Mouse (Mus musculus) CD8-positive naive resting alpha-beta T cell, adult 2 months (primary cell): ENCODE results near the gene Ramp2.

Source experiments
- DNase-seq, 2 experiments: peaks; one replicate each; pipeline ENCODE4 v3.0.0; 2022; ENCODE audit warnings: low read depth in 2 of 2, low spot score in 2 of 2

Ramp2 gene

DNA sequence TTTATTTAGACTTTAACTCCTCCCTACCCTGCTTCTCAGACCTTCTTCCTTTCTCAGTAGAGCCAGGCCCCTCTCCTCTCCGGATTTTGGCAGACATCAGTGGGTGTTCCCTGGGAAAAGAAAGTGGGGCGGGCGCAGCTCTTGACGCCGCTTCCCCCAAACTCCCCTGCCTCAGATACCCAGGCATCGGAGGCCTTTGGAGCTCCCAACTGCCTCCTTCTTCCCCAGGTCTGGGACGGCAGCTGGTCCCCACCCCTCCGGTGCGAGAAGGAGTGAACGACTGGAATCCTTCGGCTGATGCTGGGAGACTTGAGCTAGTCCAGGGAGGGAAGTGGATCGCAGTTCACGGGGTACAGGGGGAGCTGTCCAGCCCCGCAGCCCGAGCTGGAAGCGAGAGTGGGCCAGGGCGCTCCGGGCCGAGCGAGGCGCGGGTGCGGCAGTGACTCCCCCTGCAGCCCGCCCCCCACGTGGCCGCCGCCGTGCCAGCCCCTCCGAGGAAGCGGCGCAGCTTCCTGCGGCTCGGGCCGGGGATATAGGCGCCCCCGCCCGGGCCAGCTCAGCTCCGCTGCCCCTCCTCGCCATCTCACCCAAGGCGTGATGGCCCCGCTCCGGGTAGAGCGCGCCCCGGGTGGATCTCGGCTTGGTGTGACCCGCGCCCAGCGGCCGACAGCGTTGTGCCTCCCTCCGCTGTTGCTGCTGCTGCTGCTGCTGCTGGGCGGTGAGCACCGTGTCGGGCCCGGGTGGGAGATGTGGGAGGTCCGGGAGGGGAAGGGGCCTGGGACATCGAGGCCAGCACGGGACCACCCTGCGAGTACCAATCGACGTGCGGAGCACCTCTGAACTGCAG, at the start of gene Ramp2:
Gene Ramp2 (plus strand): TSS at position 174 of the 847 bp plus-strand sequence.
- peak; percentile 19 to 28 for DNase-seq

DNA sequence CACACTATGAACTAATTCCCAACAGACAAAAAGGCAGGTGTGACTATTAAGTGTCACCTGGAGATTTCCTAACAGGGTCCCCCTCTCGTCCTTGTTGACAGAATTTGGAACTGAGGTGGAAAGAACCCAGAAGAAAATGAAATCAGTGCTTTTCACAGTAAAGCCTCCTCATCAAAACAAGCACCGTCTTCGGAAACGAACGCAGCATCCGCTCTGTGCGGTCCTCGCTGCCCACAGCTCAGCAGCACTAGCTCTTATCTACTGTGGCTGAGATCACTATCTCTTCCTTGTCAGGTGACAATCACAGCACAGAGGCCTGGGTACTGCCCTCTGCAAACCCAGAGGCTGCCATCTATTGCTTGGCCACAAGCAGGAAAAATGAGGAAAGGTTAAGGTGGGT, 49.7 kb upstream of the Ramp2 start:
- DNase-seq, result no peak

GRCm38 (mm10) chr11:101199555-101199954, 46.3 kb upstream of the Ramp2 start:
- no peak for DNase-seq

GRCm38 (mm10) chr11:101200986-101201385, 44.8 kb upstream of the Ramp2 start:
- peak in 1 of 2 experiments; percentile 32 for DNase-seq

- DNase-seq, result peak; percentile 39 to 74
Observed at GRCm38 (mm10) chr11:101211970-101212369, 33.9 kb upstream of the Ramp2 start.

DNA sequence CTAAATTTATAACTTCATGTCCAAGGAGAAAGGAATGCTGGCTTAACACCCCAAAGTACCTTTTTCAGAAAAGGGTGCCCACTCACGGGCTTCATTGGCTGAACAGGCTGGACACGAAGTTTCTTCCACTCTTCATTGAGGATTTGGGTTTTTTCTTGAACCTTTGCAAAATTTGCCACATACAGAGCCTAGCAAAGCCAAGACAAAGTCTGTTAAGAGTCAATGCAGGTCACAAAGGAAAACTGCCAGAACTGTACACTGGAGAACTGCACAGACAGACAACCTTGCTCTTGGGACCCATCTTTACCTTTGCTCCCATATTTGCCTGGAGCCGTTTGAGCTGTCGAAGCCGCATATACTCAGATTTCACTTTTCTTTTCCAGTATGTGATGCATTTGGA, 28.9 kb upstream of the Ramp2 start:
- no peak for DNase-seq

- peak; percentile 2 to 41 for DNase-seq
Observed at GRCm38 (mm10) chr11:101218436-101219055, 27.3 kb upstream of the Ramp2 start.

- no peak for DNase-seq
Observed at GRCm38 (mm10) chr11:101220853-101221252, 25.0 kb upstream of the Ramp2 start.

DNA sequence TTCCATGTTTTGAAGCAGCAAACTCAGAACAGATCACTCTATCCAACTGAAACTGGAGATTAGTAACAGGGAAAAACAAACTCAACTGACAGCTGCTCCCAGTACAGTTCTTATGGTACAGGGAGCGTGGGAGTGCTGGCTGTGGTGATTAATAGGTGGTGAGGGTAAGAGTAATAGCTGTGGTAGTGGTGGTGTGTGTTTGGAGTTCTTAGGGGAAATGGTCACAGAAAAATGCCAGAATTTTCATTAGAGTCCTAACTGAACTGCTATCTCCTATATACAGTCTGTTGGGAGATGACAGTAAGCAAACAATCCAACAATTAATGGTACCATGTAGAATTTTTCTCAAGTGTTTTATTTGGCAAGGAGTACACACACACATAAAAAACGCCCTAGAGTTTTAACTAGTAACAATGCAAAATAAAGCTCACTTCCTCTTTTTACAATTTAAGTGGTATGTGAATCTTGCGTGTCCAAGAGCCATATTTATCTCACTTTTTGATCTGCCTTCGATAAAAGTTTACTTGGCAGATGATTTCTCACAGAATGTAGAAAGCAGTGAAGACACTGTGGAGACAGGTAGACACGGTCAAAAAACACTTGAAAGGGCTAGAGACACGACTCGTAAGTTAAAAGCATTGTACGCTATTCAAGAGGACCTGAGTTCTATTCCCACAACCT, 24.4 kb upstream of the Ramp2 start:
- DNase-seq, result no peak

DNA sequence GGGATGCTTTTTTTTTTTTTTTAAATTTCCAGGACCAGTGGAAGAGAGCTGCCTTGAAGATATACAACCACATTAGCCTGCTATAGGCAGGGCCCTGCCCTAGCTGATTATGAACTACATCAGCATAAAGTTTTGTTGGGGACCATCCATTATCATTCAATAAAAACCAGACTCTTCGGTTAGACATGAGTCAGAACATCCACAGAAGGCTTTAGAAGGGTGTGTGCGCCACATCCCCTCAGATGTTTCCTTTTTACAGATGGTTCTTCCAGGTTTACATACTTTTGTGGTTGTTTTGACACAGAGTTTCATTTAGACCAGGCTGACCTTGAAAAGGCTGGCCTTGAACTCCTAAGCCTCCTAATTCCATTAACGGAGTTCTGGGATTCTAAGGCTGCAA, 21.5 kb upstream of the Ramp2 start:
- no peak for DNase-seq

GRCm38 (mm10) chr11:101225331-101226064, 20.3 kb upstream of the Ramp2 start:
- no peak for DNase-seq

DNA sequence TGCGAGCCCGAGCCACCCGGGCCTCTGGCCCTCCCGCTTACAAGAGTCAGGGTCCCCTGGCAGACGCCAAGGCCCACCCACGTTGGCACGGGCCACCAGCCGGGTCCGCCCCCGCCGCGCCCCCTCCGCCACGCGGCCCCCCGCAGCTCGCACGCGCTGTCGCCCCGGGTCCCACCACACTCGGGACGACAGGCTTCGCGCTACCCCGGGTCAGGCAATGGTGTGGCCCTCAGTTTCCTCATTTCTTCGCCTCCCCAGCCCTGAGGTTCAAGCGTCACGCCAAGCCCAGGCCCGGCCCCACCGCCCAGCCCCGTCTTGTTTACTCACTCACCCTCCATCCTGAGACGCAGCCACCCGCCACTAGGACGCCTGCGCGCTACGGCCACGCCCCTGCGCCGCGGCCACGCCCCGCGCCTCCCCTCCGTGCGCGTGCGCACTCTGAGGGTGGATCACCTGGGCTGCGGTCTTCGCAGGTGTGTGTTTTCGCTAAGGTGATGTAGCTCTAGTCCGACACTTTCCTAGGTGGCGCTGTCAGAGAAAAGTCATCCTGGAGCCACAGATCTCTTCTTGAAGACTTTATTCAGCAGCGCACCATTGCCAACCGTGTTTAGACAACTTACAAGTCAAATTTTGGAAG, 19.6 kb upstream of the Ramp2 start, which contains the start of gene Ezh1:
Gene Ezh1 (minus strand): TSS at position 399 of the 637 bp plus-strand sequence.
- DNase-seq, result peak; percentile 93 to 95

GRCm38 (mm10) chr11:101229361-101229900, 16.4 kb upstream of the Ramp2 start:
- DNase-seq, result no peak

GRCm38 (mm10) chr11:101230061-101230511, 15.7 kb upstream of the Ramp2 start:
- DNase-seq, result no peak

DNA sequence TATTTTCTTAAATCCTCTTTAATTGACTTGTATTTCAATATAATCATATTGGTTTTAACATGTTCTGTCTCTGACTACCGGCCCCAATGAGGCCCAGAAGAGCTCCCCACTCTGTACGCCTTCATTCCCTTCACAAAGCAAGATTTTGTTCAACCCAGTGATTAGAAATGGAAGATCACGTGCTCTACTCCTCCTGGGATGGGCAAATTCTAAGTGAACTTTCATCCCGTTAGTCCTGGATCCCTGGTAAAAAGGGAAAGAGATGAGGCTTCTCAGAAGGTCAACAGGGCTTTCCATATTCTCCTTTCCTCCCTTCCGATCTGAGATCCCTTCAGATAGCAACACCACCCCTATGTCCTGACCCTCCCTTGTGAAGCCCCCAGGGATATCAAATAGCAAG, 15.3 kb upstream of the Ramp2 start:
- no peak for DNase-seq

DNA sequence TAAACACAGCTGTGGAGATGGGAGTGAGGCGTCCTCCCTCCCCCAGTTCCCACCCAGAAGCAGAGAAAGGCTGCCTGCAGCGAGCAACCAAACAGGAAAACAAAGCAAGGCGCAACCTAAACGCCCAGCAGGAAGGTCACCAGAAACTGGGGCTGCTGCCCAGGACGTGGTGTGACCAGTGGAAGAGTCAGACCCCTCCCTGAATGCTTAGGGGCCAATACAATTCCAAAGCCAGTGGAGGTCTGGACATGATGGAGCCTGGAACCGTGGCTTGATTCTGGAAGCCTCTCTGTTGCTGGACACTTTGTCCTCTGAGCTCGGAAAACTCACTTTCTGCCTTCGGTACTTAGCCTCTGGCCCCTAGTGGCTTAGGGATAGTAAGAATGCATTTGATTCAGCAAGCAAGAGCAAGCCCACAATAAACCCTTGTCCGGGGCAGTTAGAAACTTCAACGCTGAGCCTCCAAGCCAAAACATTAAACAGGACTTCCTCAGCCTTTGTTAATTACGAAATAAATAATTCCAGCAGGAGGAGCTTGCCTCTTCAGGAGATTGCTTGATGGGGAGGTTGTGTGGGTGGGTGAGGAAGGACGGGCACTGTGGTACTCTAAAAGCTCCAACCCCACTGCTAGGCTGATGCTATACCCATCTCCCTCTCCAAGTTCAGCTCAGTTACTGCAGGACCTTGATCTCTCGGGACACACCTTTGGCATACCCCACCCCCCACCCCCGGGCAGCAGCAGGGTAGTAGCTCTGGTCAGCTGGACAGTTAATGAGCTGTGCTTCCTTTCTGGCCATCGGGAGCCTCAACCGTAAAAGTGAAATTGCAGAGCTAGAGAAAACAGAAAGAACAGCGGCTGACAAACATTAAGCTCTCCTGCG, 14.6 kb upstream of the Ramp2 start:
- no peak for DNase-seq

GRCm38 (mm10) chr11:101232010-101232839, 13.6 kb upstream of the Ramp2 start:
- no peak for DNase-seq

- DNase-seq, result no peak
Observed at GRCm38 (mm10) chr11:101233240-101233639, 12.6 kb upstream of the Ramp2 start.
